Mouse (Mus musculus) midbrain, postnatal 0 days (tissue): Measurements from ENCODE around the gene Slc24a1. TPM values are rescaled to one million over a fixed set of nuclear protein-coding genes. Genes with fewer than 3 reads are reported as not detected.
A peak's percentile ranks its signal among the peaks of the same experiment; 100 is the strongest.

Experiments
- ATAC-seq: fragments of 200-750 bp; cut with Nextera tagmentation; 2 replicates; pipeline ENCODE4 v1.8.0; 2017; ENCODE audit warnings: moderate number of reproducible peaks, mild to moderate bottlenecking, moderate TSS enrichment, moderate library complexity; ENCODE audit not compliant: low FRiP score
- DNase-seq: peaks from one replicate; pipeline ENCODE4 v3.0.0-alpha.2; 2015; ENCODE audit warnings: low spot score
- H3K27ac ChIP-seq: fragments of 300-500 bp; sonication (generic); 2 replicates; pipeline ENCODE4 v1.5.1; 2014; ENCODE audit warnings: low read depth, mild to moderate bottlenecking, low read length, mixed read lengths
- H3K27me3 ChIP-seq: fragments of 300-500 bp; sonication (generic); 2 replicates; pipeline ENCODE4 v1.6.1; 2014; ENCODE audit warnings: low read length, control low read depth, mixed read lengths; ENCODE audit not compliant: insufficient read depth
- H3K36me3 ChIP-seq: fragments of 300-500 bp; sonication (generic); 2 replicates; pipeline ENCODE4 v1.6.1; 2014; ENCODE audit warnings: low read length, control low read depth, mixed read lengths; ENCODE audit not compliant: insufficient read depth
- H3K4me1 ChIP-seq: fragments of 300-500 bp; sonication (generic); 2 replicates; pipeline ENCODE4 v1.6.1; 2014; ENCODE audit warnings: mild to moderate bottlenecking, control low read depth, antibody characterized with exemption, low read length, mixed read lengths; ENCODE audit not compliant: insufficient read depth
- H3K4me2 ChIP-seq: fragments of 300-500 bp; sonication (generic); 2 replicates; pipeline ENCODE4 v1.6.1; 2014; ENCODE audit warnings: low read depth, mild to moderate bottlenecking, low read length, mixed read lengths; ENCODE audit not compliant: poor library complexity, severe bottlenecking
- H3K4me3 ChIP-seq: fragments of 300-500 bp; sonication (generic); 2 replicates; pipeline ENCODE4 v1.5.1; 2014; ENCODE audit warnings: low read depth, mild to moderate bottlenecking, low read length, moderate library complexity
- H3K9ac ChIP-seq: fragments of 300-500 bp; sonication (generic); replicated peaks from 2 replicates; pipeline ENCODE4 v1.6.1; 2014; ENCODE audit warnings: mild to moderate bottlenecking, low read length, moderate library complexity, mixed read lengths; ENCODE audit not compliant: poor library complexity, severe bottlenecking
- H3K9me3 ChIP-seq: fragments of 300-500 bp; sonication (generic); 2 replicates; pipeline ENCODE4 v1.6.1; 2016; ENCODE audit warnings: low read length, control low read depth
- CTCF ChIP-seq: IDR thresholded peaks from 2 replicates; pipeline ENCODE4 v1.5.1; 2016; ENCODE audit warnings: antibody characterized with exemption, mild to moderate bottlenecking
- WGBS: fragments of 180-500 bp; shearing (Covaris S2); extraction: QIAGEN DNeasy Blood & Tissue Kit; methylation state at CpG from one replicate; pipeline ENCODE4 v1.1.7; 2014; 5-methylcytosine and 5-hydroxymethylcytosine counted together
- microRNA-seq: library from miRNA; unstranded; fragments of <30 nt; microRNA quantifications from one replicate; pipeline ENCODE4, GENCODE M21; 2016; ENCODE audit warnings: borderline number of aligned reads
- polyA plus RNA-seq: library from polyadenylated mRNA; unstranded; fragments of >200 nt; fragmentation: Nextera tagmentation; extraction: Ambion mirVana; gene quantifications from 2 replicates; pipeline ENCODE4 v1.2.1, GENCODE M21; 2015
- total RNA-seq: library from RNA; depleted of rRNA; stranded (reverse); fragments of >200 nt; gene quantifications from 2 replicates; pipeline ENCODE4 v1.2.3, GENCODE M21; 2014; rRNA removed

Slc24a1 gene
- total and polyA plus RNA-seq, 2 experiments from 2014 or later: 0.19 TPM; not detected in 1

DNA sequence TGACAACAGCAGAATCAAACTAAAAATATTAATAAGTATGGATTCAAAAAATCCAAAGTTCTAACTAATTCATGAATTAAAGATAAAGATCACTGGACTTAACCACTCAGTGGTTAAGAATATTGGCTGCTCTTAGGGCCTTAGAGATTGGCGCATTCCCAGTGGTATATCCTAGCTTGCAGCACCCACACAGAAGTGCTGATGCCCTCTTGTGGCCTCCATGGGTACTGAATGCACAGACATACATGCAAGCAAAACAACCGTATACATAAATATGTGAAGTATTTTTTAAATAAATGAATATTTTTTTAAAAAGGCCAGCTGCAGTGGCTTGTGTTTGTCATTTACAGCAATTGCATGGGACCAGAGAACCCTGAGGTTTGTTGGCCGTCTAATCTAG, 48.0 kb downstream of the Slc24a1 start:
- 60% methylated on average over 3 of the region's 3 CpGs for WGBS
- Histone ChIP-seq H3K4me2 (no peak overlapping the region), H3K27me3 (no peaks in the 10 kb centered on the region), H3K4me3 (no peak overlapping the region), H3K9ac (no peak overlapping the region), H3K27ac (no peak overlapping the region), H3K36me3 (peaks cover 30% of the 10 kb centered on the region), H3K4me1 (no peaks in the 10 kb centered on the region), H3K9me3 (no peaks in the 10 kb centered on the region)
- peak; percentile 91 for TF ChIP-seq CTCF
- DNase-seq: peak; percentile 85
- no peak for ATAC-seq

DNA sequence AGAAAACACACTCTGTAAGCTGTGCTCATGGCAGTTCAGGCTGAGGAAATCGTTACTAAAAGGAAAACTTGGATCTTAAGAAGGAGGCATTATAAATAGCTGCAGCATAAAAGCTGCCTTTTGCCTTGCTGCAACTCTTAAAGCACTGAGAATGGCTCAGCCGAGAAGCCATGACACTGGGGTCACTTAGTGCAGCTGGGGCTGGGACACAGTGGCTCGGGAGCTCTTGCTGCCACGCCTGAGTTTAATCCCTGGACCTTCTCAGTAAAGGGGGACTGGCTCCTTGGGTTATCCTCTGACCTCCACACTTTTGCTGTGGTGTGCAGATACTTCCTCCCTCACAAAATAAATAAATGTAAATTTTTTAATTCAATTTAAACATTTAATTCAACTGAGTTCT, 48.5 kb downstream of the Slc24a1 start:
- no peak for ATAC-seq
- Histone ChIP-seq H3K27ac (no peak overlapping the region), H3K36me3 (peaks cover 35% of the 10 kb centered on the region), H3K4me1 (no peaks in the 10 kb centered on the region), H3K9me3 (no peaks in the 10 kb centered on the region), H3K4me3 (no peak overlapping the region), H3K27me3 (no peaks in the 10 kb centered on the region), H3K9ac (no peak overlapping the region), H3K4me2 (no peak overlapping the region)
- 30% methylated on average over 4 of the region's 4 CpGs for WGBS
- TF ChIP-seq CTCF: no peak
- DNase-seq: no peak

DNA sequence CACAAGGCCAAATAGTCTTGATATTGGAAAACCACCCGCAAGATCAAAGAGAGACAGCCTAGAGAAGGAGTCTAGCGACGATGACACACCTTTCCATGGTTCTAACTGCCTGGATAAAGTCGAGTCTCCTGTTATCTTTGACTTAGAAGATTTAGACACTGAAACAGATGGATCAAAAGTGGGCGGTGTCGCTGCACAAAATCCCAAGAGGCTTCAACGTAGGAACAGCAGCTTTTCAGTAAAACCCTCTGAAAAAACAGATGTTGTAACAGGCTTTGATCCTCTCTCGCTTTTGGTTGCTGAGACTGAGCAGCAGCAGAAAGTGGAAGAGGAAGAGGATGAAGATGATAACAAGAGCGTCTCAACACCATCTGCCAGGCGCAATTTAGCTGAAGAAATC, 54.8 kb downstream of the Slc24a1 start:
- Histone ChIP-seq H3K27me3 (no peaks in the 10 kb centered on the region), H3K27ac (no peak overlapping the region), H3K4me2 (no peak overlapping the region), H3K4me1 (no peaks in the 10 kb centered on the region), H3K4me3 (no peak overlapping the region), H3K9ac (no peak overlapping the region), H3K9me3 (no peaks in the 10 kb centered on the region), H3K36me3 (peaks cover 50% of the 10 kb centered on the region)
- no peak for TF ChIP-seq CTCF
- 80% methylated on average over 10 of the region's 10 CpGs for WGBS
- no peak for ATAC-seq
- no peak for DNase-seq

DNA sequence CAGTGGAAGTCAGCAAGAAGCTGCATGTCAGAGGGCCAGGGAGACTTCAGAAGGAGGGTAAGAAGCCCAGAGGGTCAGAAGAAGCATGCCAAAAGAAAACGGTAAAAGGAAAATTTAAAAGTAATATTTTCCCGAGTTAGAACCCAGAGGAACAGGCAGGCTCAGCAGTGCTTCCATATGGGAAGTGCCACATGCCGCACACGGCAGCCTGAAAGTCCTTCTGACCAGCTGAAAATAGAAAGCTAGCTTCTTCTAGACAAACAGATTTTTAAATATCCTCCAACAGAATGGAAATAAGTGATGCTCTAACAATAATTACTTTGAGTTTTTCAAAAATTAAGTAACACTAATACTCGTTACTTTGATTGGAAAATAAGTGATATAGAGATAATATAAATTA, 65.4 kb downstream of the Slc24a1 start:
- ATAC-seq: no peak
- Histone ChIP-seq H3K4me1 (no peaks in the 10 kb centered on the region), H3K36me3 (peaks cover 17% of the 10 kb centered on the region; the same call in 1 of the 2 replicates), H3K4me2 (no peak overlapping the region), H3K27me3 (no peaks in the 10 kb centered on the region), H3K4me3 (no peak overlapping the region), H3K27ac (no peak overlapping the region), H3K9ac (no peak overlapping the region), H3K9me3 (no peaks in the 10 kb centered on the region)
- DNase-seq: no peak
- 87% methylated on average over 5 of the region's 5 CpGs for WGBS
- no peak for TF ChIP-seq CTCF

Small RNA genes lying within 50 kb of the gene (microRNA-seq; reads per million reads assigned to microRNA genes)
- gene Gm25640: not detected

Other genes starting within 250 kb of the Slc24a1 start
- 206 and 254 TPM in 2 replicates for gene Rab11a, start 213.8 kb downstream of the Slc24a1 start, total RNA-seq
- 459 and 473 TPM in 2 replicates for gene Rab11a, start 213.8 kb downstream of the Slc24a1 start, polyA plus RNA-seq
- gene Dennd4a, start 140.3 kb downstream of the Slc24a1 start, total RNA-seq: 15.2 and 20.7 TPM in 2 replicates
- 5.3 and 7.1 TPM in 2 replicates for gene Dennd4a, start 140.3 kb downstream of the Slc24a1 start, polyA plus RNA-seq
- 29.5 and 29.7 TPM in 2 replicates for gene Ints14, start 9.3 kb upstream of the Slc24a1 start, total RNA-seq
- 28.4 and 30.1 TPM in 2 replicates for gene Ints14, start 9.3 kb upstream of the Slc24a1 start, polyA plus RNA-seq
- 204 and 210 TPM in 2 replicates for gene Hacd3, start 70.1 kb upstream of the Slc24a1 start, total RNA-seq
- gene Hacd3, start 70.1 kb upstream of the Slc24a1 start, polyA plus RNA-seq: 186 and 197 TPM in 2 replicates
- gene Dpp8, start 80.8 kb upstream of the Slc24a1 start, total RNA-seq: 86.9 and 105 TPM in 2 replicates
- gene Dpp8, start 80.8 kb upstream of the Slc24a1 start, polyA plus RNA-seq: 26.2 and 28.1 TPM in 2 replicates
- 46.6 and 52.9 TPM in 2 replicates for gene Igdcc4, start 149.9 kb upstream of the Slc24a1 start, total RNA-seq
- 11.1 and 11.9 TPM in 2 replicates for gene Igdcc4, start 149.9 kb upstream of the Slc24a1 start, polyA plus RNA-seq
- 5.3 and 7.7 TPM in 2 replicates for gene Igdcc3, start 189.6 kb upstream of the Slc24a1 start, total RNA-seq
- gene Igdcc3, start 189.6 kb upstream of the Slc24a1 start, polyA plus RNA-seq: 6.4 and 6.6 TPM in 2 replicates
- gene Parp16, start 243.7 kb upstream of the Slc24a1 start, total RNA-seq: 7.5 and 8.0 TPM in 2 replicates
- gene Parp16, start 243.7 kb upstream of the Slc24a1 start, polyA plus RNA-seq: 7.0 and 7.7 TPM in 2 replicates